Mouse (Mus musculus): ENCODE data around the gene Atp7a.

Gene Atp7a

DNA sequence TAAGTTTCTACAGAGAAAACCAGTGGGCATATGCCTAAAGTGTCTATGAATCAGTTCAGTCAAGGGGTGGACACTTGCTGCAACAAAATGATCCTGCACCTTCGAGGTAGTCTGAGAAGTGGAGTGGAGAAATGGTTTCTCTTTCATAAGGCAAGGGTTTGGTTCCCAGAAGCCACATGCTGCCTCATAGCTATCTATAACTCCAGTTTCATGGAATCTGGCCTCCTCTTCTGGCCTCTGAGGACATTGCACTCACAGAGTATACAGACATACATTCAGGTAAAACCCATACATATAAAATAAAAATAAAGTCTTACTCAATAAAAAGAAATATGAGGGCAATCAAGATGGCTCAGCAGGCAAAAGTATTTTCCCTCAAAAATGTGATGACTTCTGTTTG, 138.0 kb downstream of the Atp7a start:
- in situ Hi-C loops (cut with MboI; ENCODE audit: low sequenced_read_pairs): loop anchor here (5.0 kb wide), 1 partner anchor 143 kb away; no protein-coding TSS in a partner anchor

GRCm38 (mm10) chrX:106171106-106171852, 144.2 kb downstream of the Atp7a start:
- in situ Hi-C loops (cut with MboI; ENCODE audit: low sequenced_read_pairs): no loop called here

DNA sequence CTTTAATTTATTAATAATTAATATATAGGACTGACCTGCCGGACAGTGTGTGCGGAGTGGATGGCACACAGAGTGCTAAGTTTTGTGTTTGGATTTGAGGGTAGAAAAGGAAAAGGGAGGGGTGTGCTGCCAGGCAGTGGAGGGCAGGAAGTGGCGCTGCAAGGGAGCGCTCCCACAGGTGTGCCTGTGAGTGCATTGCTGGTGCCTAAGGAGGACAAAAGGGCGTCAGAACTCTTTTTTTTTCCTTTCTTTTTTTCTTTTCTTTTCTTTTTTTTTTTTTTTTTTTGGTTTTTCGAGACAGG, 144.7 kb downstream of the Atp7a start:
- in situ Hi-C loops (cut with MboI; ENCODE audit: low sequenced_read_pairs): no loop called here

Measured in CH12F3 (cell line).